Mouse (Mus musculus) cortical plate, adult 2 months (tissue): ENCODE measurements at regions not wholly inside any gene's neighbourhood (a gene's known extent, or its start where the extent isn't known, plus 50 kb on each side); places are given as distances from the start of the nearest gene placed in this dataset.

Experiments
- CTCF ChIP-seq: fragments of 200-500 bp; IDR thresholded peaks from 2 replicates; pipeline ENCODE4 v1.5.1; 2011; ENCODE audit warnings: mild to moderate bottlenecking, control low read depth, low read length; ENCODE audit not compliant: insufficient read depth; ENCODE audit errors: extremely low read depth
- POLR2A ChIP-seq: fragments of 200-500 bp; IDR thresholded peaks from 2 replicates; pipeline ENCODE4 v1.6.1; 2011; ENCODE audit warnings: mild to moderate bottlenecking, low read length, control low read depth; ENCODE audit not compliant: insufficient read depth; ENCODE audit errors: extremely low read depth

DNA sequence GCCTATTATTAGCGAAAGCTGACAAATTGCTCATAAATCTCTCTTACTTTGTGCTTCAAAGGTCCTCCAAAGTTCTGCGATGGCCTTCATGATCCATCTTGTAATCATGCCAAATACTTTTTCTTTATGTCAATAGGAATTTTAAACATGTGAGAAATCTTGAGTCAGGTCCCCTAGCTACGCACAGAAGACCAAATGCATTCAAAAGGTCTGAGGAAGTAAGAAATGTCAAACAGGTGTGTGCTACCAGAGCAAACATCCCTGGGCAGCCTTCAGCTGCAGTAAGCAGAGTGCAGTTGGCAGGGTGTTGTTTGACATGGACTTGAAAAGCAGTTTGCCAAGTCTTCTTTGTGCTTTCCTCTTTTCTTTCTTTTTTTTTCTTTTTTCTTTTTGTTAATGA is 125.2 kb upstream of the Pkn2 start:
- TF ChIP-seq POLR2A (no peak), CTCF (no peak)
